Mouse (Mus musculus): ENCODE measurements at regions not wholly inside any gene's neighbourhood (a gene's known extent, or its start where the extent isn't known, plus 50 kb on each side); places are given as distances from the start of the nearest gene placed in this dataset.
A peak's percentile ranks its signal among the peaks of the same experiment; 100 is the strongest.

GRCm38 (mm10) chr13:26080302-26080701 lies 689.7 kb downstream of the Hdgfl1 start:
- DNase-seq (ENCODE audit: low read depth, low spot score): no peak

- DNase-seq (ENCODE audit: low read depth, low spot score): no peak
Measured at GRCm38 (mm10) chr13:26079362-26079761, 690.6 kb downstream of the Hdgfl1 start.

GRCm38 (mm10) chr13:26061322-26061721 lies 708.6 kb downstream of the Hdgfl1 start:
- no peak for DNase-seq (ENCODE audit: low read depth, low spot score)

GRCm38 (mm10) chr13:26037699-26038098 lies 732.3 kb downstream of the Hdgfl1 start:
- DNase-seq (ENCODE audit: low read depth, low spot score): no peak

- no peak for DNase-seq (ENCODE audit: low read depth, low spot score)
Measured at GRCm38 (mm10) chr13:26026386-26026785, 743.6 kb downstream of the Hdgfl1 start.

GRCm38 (mm10) chr13:26024696-26025095 lies 745.3 kb downstream of the Hdgfl1 start:
- DNase-seq (ENCODE audit: low read depth, low spot score): no peak

- DNase-seq (ENCODE audit: low read depth, low spot score): peak; percentile 30
Measured at GRCm38 (mm10) chr13:26020491-26020890, 749.5 kb downstream of the Hdgfl1 start.

GRCm38 (mm10) chr13:26009131-26009530 lies 738.8 kb upstream of the Nrsn1 start:
- no peak for DNase-seq (ENCODE audit: low read depth, low spot score)

GRCm38 (mm10) chr13:26004768-26005560 lies 734.7 kb upstream of the Nrsn1 start:
- no peak for DNase-seq (ENCODE audit: low read depth, low spot score)

GRCm38 (mm10) chr13:25993526-25993925 lies 723.2 kb upstream of the Nrsn1 start:
- no peak for DNase-seq (ENCODE audit: low read depth, low spot score)

GRCm38 (mm10) chr13:25989067-25989756 lies 718.9 kb upstream of the Nrsn1 start:
- DNase-seq (ENCODE audit: low read depth, low spot score): no peak

- no peak for DNase-seq (ENCODE audit: low read depth, low spot score)
Measured at GRCm38 (mm10) chr13:25984535-25984934, 714.2 kb upstream of the Nrsn1 start.

- no peak for DNase-seq (ENCODE audit: low read depth, low spot score)
Measured at GRCm38 (mm10) chr13:25983659-25984058, 713.4 kb upstream of the Nrsn1 start.

GRCm38 (mm10) chr13:25978648-25979047 lies 708.3 kb upstream of the Nrsn1 start:
- DNase-seq (ENCODE audit: low read depth, low spot score): no peak

GRCm38 (mm10) chr13:25958592-25958991 lies 688.3 kb upstream of the Nrsn1 start:
- DNase-seq (ENCODE audit: low read depth, low spot score): no peak

- DNase-seq (ENCODE audit: low read depth, low spot score): no peak
Measured at GRCm38 (mm10) chr13:25958153-25958466, 687.8 kb upstream of the Nrsn1 start.

GRCm38 (mm10) chr13:25957451-25958152 lies 687.3 kb upstream of the Nrsn1 start:
- DNase-seq (ENCODE audit: low read depth, low spot score): no peak

- no peak for DNase-seq (ENCODE audit: low read depth, low spot score)
Measured at GRCm38 (mm10) chr13:25937631-25938030, 667.3 kb upstream of the Nrsn1 start.

- DNase-seq (ENCODE audit: low read depth, low spot score): no peak
Measured at GRCm38 (mm10) chr13:25933783-25934182, 663.5 kb upstream of the Nrsn1 start.

- peak; percentile 54 for DNase-seq (ENCODE audit: low read depth, low spot score)
Measured at GRCm38 (mm10) chr13:25933246-25933645, 662.9 kb upstream of the Nrsn1 start.

- peak; percentile 86 for DNase-seq (ENCODE audit: low read depth, low spot score)
Measured at GRCm38 (mm10) chr13:25932810-25933209, 662.5 kb upstream of the Nrsn1 start.

GRCm38 (mm10) chr13:25932365-25932764 lies 662.1 kb upstream of the Nrsn1 start:
- no peak for DNase-seq (ENCODE audit: low read depth, low spot score)

GRCm38 (mm10) chr13:25925685-25926084 lies 655.4 kb upstream of the Nrsn1 start:
- DNase-seq (ENCODE audit: low read depth, low spot score): no peak
